Mouse (Mus musculus) brown adipose tissue, adult 24 weeks (tissue): Measurements from ENCODE around the gene S1pr3. TPM values are rescaled to one million over a fixed set of nuclear protein-coding genes. Genes with fewer than 3 reads are reported as not detected.
A peak's percentile ranks its signal among the peaks of the same experiment; 100 is the strongest.

Experiments used
- H3K27ac ChIP-seq: fragments of 200-500 bp; replicated peaks from 2 replicates; pipeline ENCODE4 v1.5.1; 2012; ENCODE audit warnings: low read depth, mild to moderate bottlenecking, low read length
- H3K4me1 ChIP-seq: fragments of 200-500 bp; 2 replicates; pipeline ENCODE4 v1.6.1; 2012; ENCODE audit warnings: low read length, mixed read lengths; ENCODE audit not compliant: control insufficient read depth, insufficient read depth, insufficient read length
- H3K4me3 ChIP-seq: fragments of 200-500 bp; 2 replicates; pipeline ENCODE4 v1.5.1; 2012; ENCODE audit warnings: low read depth, mild to moderate bottlenecking, low read length, moderate library complexity; ENCODE audit not compliant: insufficient read depth
- polyA plus RNA-seq: library from polyadenylated mRNA; stranded (reverse); fragments of >200 nt; gene quantifications from 2 replicates; pipeline ENCODE4 v1.2.4, GENCODE M21; 2012; ENCODE audit not compliant: missing spikeins, insufficient read depth, insufficient read length

Gene S1pr3
- polyA plus RNA-seq, 1 experiment = 3.5 TPM

DNA sequence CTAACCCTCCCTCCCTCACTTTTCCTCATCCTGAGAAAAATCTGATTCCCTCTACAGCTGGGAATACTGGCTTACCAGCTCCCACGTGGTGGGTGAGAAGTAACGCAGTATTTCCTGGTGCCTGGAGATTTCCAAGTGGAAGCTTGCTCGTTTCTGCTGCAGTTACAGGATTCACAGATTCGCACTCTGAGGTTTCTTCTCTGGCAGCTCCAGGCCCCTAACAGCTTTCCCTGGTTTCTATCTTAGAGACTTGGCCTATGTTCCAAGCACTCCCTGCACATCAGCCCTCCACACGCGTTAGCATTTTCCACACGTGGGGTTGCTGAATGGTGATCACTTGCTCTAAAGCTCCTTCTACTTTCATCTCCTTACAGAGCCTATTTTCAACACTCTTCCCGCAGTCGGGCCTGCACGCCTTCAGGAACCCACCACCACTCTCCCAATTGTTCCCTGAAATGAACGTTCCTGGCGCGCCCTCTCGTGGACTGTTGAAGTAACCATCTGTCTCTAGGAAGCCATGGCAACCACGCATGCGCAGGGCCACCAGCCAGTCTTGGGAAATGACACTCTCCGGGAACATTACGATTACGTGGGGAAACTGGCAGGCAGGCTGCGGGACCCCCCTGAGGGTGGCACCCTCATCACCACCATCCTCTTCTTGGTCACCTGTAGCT is 10.0 kb downstream of the S1pr3 start:
- H3K4me1 ChIP-seq = peaks cover 3% of the 10 kb centered on the region
- H3K4me3 ChIP-seq = peak overlapping the region; percentile 38; the same call in 1 of the 2 replicates
- H3K27ac ChIP-seq = peak overlapping the region; percentile 57

GRCm38 (mm10) chr13:51418942-51419451 is 10.6 kb downstream of the S1pr3 start:
- Histone ChIP-seq H3K27ac (no peak overlapping the region), H3K4me3 (peak overlapping the region; percentile 38; the same call in 1 of the 2 replicates), H3K4me1 (peaks cover 3% of the 10 kb centered on the region)

- Histone ChIP-seq H3K4me3 (no peak overlapping the region), H3K4me1 (peaks cover 3% of the 10 kb centered on the region), H3K27ac (no peak overlapping the region)
These were observed 11.1 kb downstream of the S1pr3 start for GRCm38 (mm10) chr13:51419501-51419900.

GRCm38 (mm10) chr13:51420861-51421260 is 12.4 kb downstream of the S1pr3 start:
- no peak overlapping the region for H3K4me3 ChIP-seq
- H3K4me1 ChIP-seq = peaks cover 3% of the 10 kb centered on the region
- no peak overlapping the region for H3K27ac ChIP-seq

GRCm38 (mm10) chr13:51423647-51424046 is 15.2 kb downstream of the S1pr3 start:
- no peak overlapping the region for H3K4me3 ChIP-seq

GRCm38 (mm10) chr13:51424647-51425046 is 16.2 kb downstream of the S1pr3 start:
- no peaks in the 10 kb centered on the region for H3K4me1 ChIP-seq
- H3K27ac ChIP-seq = no peak overlapping the region
- no peak overlapping the region for H3K4me3 ChIP-seq

More at GRCm38 (mm10) chr13:51423647-51424046, 15.2 kb downstream of the S1pr3 start:
- Histone ChIP-seq H3K4me1 (no peaks in the 10 kb centered on the region), H3K27ac (no peak overlapping the region)

- no peak overlapping the region for H3K27ac ChIP-seq
- no peaks in the 10 kb centered on the region for H3K4me1 ChIP-seq
- H3K4me3 ChIP-seq = no peak overlapping the region
These were observed 17.4 kb downstream of the S1pr3 start for GRCm38 (mm10) chr13:51425662-51426443.

- H3K4me1 ChIP-seq = no peaks in the 10 kb centered on the region
- H3K4me3 ChIP-seq = no peak overlapping the region
- no peak overlapping the region for H3K27ac ChIP-seq
These were observed 24.9 kb downstream of the S1pr3 start for GRCm38 (mm10) chr13:51433371-51433770.

GRCm38 (mm10) chr13:51434460-51434859 is 26.0 kb downstream of the S1pr3 start:
- Histone ChIP-seq H3K4me1 (no peaks in the 10 kb centered on the region), H3K4me3 (no peak overlapping the region), H3K27ac (no peak overlapping the region)

GRCm38 (mm10) chr13:51435146-51435545 is 26.7 kb downstream of the S1pr3 start:
- Histone ChIP-seq H3K4me1 (no peaks in the 10 kb centered on the region), H3K27ac (no peak overlapping the region), H3K4me3 (no peak overlapping the region)

DNA sequence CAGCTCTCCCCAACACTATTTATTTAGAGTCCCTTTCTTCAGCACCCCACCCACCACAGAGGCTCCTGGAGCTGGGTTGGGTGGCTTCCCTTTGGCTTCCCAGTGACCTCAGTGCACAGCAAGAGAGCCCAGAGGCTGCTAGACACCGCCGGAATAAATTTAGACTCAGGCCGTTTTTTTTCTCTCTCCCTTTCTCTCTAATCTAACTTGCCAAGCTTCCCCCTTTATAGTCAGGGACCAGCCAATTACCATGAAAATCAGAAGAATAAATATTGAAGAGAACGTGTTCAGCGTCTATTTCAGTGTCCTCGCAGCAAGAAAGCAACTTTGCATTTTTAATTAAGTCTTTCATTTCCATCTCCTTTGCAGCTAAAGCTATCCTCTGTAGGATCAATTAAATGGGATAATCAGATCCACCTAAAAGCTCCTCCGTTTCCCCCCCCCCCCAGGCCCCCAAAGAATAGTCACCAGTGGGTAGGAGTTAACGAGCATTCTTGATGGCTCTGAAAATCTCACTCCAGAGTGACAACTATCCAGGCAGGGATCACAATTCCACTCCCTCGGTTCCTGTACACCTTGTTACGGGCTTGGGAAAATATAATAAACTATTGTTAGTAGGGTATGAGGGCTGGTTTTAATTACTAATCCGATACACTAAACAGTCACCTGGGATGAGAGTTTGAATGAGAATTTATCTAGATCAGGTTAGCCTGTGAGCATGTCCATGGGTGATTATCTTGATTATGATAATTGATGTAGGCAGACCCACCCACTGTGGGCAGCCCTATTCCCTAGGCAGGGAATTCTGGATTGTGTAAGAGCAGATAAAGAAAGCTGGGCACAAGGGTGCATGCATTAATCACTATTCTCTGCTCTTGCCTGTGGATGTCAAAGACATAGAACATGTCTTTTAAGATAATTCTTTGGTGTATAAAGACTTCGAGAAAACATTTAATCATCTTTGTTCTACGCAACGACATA is 29.0 kb downstream of the S1pr3 start:
- Histone ChIP-seq H3K4me3 (no peak overlapping the region), H3K27ac (no peak overlapping the region), H3K4me1 (no peaks in the 10 kb centered on the region)

GRCm38 (mm10) chr13:51442922-51443321 is 34.5 kb downstream of the S1pr3 start:
- Histone ChIP-seq H3K27ac (no peak overlapping the region), H3K4me3 (no peak overlapping the region), H3K4me1 (no peaks in the 10 kb centered on the region)

DNA sequence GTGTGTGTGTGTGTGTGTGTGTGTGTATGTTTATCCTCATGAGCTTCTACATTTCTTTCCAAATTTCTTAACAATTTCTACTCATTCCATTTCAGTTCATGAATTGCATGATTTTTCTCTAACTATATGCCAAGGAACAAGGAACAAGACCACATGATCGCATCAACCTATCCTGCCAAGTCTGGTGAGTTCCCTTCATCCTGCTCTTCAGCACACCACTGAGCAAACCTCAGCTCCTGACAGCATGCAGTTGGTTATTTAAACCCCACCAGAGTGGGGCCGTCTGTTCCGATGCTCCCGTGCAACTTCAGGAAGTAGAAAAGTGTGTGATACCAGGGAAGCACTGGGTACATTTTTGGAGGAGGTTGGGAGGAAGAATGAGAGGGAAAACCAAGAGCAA is 38.1 kb downstream of the S1pr3 start:
- Histone ChIP-seq H3K4me3 (no peak overlapping the region), H3K4me1 (no peaks in the 10 kb centered on the region), H3K27ac (no peak overlapping the region)

- H3K4me3 ChIP-seq = no peak overlapping the region
- H3K27ac ChIP-seq = no peak overlapping the region
- H3K4me1 ChIP-seq = no peaks in the 10 kb centered on the region
These were observed 47.9 kb downstream of the S1pr3 start for GRCm38 (mm10) chr13:51456190-51456878.
